Comparison of ENCODE assay signal across 18 mouse cellular contexts in genomic region chr12:41192829-41193228, GRCm38 (mm10).
"Had no signal": no experiment of that assay in that cellular context is flagged by ENCODE, and none has a peak within 500 bp of the region (broad histone marks: within the 10 kb centered on the region; RNA-seq: fewer than 3 reads in every experiment).

No protein-coding gene starts in this region.

- H3K9me3 ChIP-seq: kidney, embryonic 15.5 days; limb, embryonic 12.5 days; limb, embryonic 15.5 days; midbrain, embryonic 13.5 days had no signal

- H3K4me3 ChIP-seq: kidney, embryonic 15.5 days; limb, embryonic 12.5 days; limb, embryonic 15.5 days; midbrain, embryonic 13.5 days had no signal

- H3K27me3 ChIP-seq: kidney, embryonic 15.5 days; limb, embryonic 12.5 days; limb, embryonic 15.5 days; midbrain, embryonic 13.5 days had no signal

- H3K9ac ChIP-seq: kidney, embryonic 15.5 days; limb, embryonic 12.5 days; limb, embryonic 15.5 days; liver, embryonic 14.5 days; liver, postnatal 0 days; lung, embryonic 14.5 days; midbrain, embryonic 13.5 days had no signal

- ATAC-seq: liver, postnatal 0 days; lung, postnatal 0 days; midbrain, embryonic 13.5 days had no signal

- H3K36me3 ChIP-seq: kidney, embryonic 15.5 days; limb, embryonic 12.5 days; limb, embryonic 15.5 days; midbrain, embryonic 13.5 days had no signal

- H3K27ac ChIP-seq: kidney, embryonic 15.5 days; limb, embryonic 12.5 days; limb, embryonic 15.5 days; liver, embryonic 14.5 days; macrophage; midbrain, embryonic 13.5 days had no signal

- H3K4me2 ChIP-seq: kidney, embryonic 15.5 days; limb, embryonic 12.5 days; limb, embryonic 15.5 days; liver, embryonic 11.5 days; lung, embryonic 14.5 days; midbrain, embryonic 13.5 days had no signal

- DNase-seq: kidney, adult 8-10 months; kidney, postnatal 10 days; kidney, postnatal 36 days; layer of hippocampus, postnatal 36 days; left cerebral cortex, postnatal 4 days; liver, postnatal 0 days; lung, embryonic 14.5 days; thymus, adult 2 months; thymus, postnatal 14 days; thymus, postnatal 4 days had no signal

- H3K4me1 ChIP-seq: limb, embryonic 15.5 days; midbrain, embryonic 13.5 days had no signal
